Mouse (Mus musculus) megakaryocyte, embryonic 14.5 days (primary cell): ENCODE measurements around the gene Gm32742.

Source experiments
- FLI1 ChIP-seq: IDR thresholded peaks from 2 replicates; pipeline ENCODE4 v1.6.1; 2012; ENCODE audit warnings: low read length, inconsistent platforms, mixed read lengths
- GATA1 ChIP-seq: IDR thresholded peaks from 3 replicates; pipeline ENCODE4 v1.6.1; 2012; ENCODE audit warnings: mixed read lengths, low read length, inconsistent platforms, borderline replicate concordance

DNA sequence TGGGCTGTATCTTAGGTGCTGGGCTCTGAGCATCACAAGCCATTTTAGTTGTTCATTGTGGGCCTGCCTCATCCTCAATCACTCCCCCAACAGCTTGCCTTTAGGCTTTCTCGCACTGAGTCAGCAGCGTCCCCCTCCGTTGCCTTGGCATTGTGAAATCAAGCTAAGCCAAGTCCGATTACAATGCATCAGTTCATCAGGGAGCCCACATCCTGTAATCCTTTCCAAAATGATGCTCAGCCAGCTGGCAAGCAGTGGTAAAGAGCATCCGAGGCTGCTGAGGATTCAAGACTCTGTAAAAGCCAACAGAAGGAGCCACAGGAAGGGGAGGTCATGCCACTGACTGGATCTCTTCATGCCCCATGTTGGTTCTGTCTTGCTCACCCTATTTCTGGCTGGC lies 15.3 kb upstream of the Gm32742 start:
- TF ChIP-seq GATA1 (no peak), FLI1 (no peak)
